Mouse (Mus musculus): ENCODE measurements around the gene Selenoo.

Gene Selenoo

DNA sequence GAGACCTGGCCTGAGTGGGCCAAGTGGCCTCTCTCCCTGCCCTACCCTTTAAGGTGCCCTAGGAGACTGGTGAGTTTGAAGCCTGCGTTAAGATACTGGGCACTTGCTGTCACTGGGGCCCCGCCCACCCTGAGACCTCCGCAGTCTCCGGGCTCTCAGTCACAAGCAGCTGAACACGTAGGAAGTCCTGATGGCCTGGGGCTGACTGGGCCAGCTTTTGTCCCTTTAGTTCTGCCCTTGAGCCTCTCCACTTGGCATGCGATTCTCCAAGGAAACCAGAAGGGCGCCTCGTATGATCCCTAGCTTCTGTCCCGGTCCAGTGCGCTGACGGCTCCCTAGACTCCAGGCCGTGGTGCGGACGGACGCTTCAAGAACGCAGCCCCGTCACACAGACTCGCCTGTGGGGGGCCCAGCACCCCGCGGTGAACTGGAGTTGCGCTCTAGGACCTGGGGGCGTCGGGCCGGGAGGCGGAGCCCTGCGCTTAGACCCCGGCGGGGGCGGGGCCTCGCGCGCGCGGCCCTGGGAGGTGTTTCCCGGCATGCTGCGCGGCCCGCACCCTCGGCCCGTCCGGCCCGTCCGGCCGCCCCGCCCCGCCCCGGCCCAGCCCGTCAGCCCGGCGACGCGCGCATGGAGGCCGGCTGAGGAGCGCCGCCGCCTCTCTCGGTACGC, 13.3 kb upstream of the Selenoo start:
- DNase-seq (ENCODE audit: low spot score): peak; percentile 71

GRCm38 (mm10) chr15:89076156-89076731, 12.6 kb upstream of the Selenoo start:
- peak; percentile 45 for DNase-seq (ENCODE audit: low spot score)

DNA sequence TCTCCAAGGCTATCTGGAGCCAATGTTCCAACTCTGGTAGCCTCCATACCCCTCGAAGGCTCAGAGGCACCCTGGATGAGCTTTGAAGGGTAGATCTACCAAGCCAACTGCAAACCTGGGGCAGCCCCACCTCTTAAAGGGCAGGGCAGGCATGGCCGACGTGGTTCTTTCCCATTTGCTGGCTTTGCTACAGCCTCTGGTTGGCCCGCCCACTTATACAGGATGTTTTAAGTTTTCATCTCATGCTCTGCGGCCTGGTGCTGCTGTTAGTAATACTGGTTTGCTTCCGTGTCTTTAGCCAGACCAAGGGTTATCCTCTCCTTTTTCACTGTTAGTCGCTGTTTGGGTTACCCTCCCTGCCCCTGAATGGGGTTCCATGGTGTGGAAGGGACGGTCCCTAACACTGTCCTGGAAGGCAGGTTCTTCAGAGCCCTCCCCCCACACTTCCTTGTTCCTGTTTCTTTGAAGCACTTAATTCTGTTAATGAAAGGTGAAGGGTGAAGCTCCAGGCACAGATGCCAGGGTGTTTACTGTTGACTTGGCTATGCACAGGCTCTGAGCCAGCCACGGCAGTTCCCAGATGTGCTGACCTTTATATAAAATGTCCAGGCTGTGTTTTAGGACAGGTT, 10.6 kb upstream of the Selenoo start:
- DNase-seq (ENCODE audit: low spot score): no peak

DNA sequence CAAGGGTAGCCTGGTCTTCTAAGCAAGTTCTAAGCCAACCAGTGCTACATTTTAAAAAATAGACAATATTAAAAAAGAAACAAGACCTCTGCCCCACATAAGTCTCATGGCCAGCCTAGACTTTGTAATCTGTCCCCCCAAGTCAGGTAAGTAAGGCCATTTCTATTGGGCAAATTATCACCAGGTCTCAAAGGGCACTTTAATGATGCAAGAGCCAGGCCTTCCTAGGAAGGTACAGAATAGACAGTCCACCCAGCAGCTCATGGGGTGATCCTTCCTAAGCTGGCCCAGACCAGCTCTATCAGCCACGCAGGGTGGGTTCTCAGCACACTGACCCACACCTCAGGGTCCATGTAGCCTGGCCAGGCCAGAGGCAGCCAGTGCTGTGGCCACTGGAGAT, 5.0 kb upstream of the Selenoo start:
- DNase-seq (ENCODE audit: low spot score): no peak

DNA sequence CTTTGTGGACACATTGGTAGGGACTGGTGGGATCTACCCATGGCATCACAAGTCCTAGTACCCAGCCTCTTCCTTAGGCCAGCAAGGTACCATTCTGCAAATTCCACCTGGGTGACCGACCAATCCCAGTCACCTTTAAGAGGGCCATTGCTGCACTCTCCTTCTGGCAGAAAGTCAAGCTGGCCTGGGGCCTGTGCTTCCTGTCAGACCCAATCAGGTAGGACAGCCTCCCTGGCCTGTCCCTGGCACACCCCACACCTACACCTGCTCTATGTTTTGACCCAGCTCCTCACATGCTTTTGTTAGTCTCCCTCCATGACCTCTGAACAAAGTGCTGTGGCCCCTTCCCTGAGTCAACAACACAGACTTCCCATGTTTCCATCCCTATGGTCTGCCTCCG, 4.1 kb upstream of the Selenoo start:
- DNase-seq (ENCODE audit: low spot score): no peak

DNA sequence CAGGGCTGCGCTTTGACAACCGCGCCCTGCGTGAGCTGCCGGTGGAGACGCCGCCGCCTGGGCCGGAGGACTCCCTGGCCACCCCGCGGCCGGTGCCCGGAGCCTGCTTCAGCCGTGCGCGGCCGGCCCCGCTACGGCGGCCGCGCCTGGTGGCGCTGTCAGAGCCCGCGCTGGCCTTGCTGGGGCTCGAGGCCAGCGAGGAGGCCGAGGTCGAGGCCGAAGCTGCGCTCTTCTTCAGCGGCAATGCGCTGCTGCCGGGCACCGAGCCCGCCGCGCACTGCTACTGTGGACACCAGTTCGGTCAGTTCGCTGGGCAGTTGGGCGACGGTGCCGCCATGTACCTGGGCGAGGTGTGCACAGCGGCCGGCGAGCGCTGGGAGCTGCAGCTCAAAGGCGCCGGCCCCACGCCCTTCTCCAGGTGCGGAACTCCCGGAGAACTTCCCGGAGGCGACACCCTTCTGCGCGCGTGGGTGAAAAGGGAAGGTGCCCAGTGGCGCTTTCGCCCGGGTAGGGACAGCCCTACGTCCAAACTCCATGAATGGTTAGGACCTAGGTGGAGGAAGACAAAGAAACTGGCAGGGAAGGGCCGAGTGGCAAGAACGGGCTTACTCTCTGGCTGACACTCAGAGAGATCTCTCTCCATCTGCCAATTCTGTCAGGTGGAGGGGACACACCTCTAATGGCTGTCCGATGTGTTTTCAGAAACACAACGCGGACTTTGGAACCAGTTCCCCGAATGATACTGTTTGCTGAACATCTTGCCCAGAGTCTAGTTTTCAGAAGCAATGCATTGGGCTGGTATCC, 566 bp downstream of the Selenoo start:
- DNase-seq (ENCODE audit: low spot score): no peak

DNA sequence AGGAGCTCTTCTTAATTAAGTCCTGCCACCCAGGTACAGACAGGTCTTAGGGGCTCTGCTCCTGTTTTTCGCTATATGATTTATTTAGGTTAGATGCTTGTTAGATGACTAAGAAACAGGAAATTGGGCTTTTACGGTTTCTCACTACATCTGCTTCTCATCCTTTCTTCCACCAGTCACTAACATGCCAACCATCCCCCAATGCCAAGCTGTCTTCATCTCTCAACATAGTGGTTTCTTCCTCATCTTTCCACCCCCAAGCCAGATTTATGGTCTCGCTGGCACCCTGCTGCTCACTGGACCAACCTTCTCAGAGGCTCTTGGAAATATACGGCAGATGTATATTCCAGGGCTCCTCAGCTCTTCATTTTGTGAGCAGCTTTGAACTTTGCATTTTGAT, 1.8 kb downstream of the Selenoo start:
- no peak for DNase-seq (ENCODE audit: low spot score)

GRCm38 (mm10) chr15:89092181-89092580, 3.3 kb downstream of the Selenoo start:
- DNase-seq (ENCODE audit: low spot score): no peak

DNA sequence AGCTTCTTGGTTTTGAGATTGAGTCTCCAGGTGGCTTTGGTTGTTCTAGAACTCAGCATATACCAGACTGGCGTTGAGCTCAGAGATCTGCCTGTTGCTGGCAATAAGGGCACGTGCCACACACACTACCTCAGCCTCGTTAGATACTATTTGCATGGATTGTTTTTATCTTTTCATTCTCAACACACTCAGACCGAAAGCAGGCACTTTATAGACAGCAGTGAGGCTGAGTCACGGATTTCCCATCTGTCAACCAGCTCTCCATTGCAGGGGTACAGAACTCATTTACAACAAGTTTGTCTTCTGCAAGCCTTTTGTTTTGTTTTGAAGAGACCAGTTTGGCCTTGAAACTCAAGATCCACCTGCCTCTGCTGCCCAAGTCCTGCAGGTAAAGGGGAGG, 8.6 kb downstream of the Selenoo start:
- no peak for DNase-seq (ENCODE audit: low spot score)

DNA sequence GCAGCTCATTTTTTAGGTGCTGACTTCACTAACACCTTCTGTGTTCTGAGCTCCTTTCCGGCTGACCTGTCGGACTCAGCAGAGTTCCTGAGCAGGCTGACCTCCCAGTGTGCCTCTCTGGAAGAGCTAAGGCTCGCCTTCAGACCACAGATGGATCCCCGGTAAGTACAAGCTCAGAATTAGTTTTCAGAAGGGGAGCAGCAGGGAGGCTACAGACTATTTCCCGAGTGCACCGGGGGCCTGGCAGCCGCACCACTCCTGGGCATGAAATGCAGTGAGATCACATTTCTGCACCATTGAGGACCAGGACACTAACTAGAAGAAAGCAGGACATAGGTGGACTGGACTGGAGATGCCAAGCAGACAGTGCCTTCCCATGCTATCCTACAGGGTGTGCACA, 9.7 kb downstream of the Selenoo start:
- no peak for DNase-seq (ENCODE audit: low spot score)

DNA sequence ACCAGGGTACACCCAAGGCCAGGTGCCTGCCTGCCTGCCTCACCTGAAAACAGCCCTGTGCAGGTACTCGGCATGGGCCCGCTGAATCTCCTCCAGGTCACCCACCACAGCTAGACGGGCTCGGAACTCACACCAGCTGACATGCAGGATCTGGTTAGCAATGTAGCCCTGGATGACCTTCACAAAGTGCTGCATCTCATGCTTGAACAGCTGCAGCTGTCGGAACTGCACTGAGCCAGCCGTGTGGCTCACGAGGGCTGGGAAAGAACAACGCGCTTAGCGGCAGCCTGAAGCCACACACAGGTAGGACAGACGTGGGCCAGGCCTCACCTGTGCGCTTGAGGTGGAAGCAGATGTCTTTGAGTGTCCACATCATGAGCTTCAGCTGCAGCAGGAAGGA, 11.9 kb downstream of the Selenoo start:
- no peak for DNase-seq (ENCODE audit: low spot score)

- no peak for DNase-seq (ENCODE audit: low spot score)
Measured at GRCm38 (mm10) chr15:89102646-89103045, 13.8 kb downstream of the Selenoo start.

- DNase-seq (ENCODE audit: low spot score): no peak
Measured at GRCm38 (mm10) chr15:89103921-89104320, 15.0 kb downstream of the Selenoo start.

DNA sequence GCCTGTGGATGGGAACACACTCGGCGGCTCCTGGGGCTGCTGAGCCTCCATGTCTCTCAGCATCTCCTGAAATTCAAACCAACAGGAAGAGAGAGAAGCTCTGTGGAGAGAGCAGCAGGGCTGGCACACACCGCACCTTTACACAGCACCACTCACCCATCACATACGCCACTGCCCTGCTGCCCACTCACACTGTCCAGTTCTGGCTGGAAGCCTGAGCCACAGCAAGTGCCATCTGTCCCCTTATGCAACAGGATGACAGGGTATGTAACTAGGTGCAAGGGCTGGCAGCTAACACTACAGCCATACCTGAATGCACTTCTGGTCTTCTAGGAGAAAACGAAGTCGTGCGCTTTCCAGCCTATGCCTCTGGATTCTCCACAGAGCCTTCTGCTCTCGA, 15.5 kb downstream of the Selenoo start:
- DNase-seq (ENCODE audit: low spot score): no peak

DNA sequence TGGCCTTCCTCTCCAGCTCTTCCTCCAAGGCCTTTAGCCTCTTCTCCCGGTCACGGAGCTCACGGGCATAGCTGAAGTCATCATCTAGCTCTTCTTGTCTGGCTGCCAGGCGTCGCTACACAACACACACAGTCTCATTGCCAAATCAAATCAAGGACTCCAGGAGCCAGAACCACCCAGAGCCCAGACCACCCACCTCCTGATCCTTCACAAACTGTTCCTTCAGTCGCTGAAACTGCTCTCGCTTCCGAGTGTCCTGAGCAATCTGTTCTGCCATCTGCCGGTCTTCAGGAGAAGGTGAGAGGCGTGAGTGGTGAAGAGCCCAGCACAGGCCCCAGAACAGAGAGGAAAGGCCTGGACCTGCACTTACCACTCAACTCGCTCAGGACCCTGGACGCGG, 17.2 kb downstream of the Selenoo start:
- DNase-seq (ENCODE audit: low spot score): no peak

GRCm38 (mm10) chr15:89106976-89107375, 18.1 kb downstream of the Selenoo start:
- no peak for DNase-seq (ENCODE audit: low spot score)

- no peak for DNase-seq (ENCODE audit: low spot score)
Measured at GRCm38 (mm10) chr15:89110147-89110546, 21.3 kb downstream of the Selenoo start.

DNA sequence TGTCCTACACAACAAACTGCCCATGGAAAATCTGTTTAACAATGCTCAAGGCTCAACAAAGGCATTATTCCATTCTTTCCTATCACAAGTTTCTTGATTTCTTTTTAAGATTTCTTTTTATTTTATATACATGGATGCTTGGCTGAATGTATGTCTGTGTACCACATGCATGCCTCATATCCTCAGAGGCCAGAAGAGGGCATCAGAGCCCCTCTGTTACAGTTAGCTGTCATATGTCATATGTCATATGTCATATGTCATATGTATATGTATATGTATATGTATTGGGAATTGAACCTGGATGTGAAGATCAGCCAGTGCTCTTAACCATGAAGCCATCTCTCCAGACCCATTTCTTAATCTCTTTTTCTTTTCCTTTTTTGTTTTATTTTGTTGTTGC, 29.1 kb downstream of the Selenoo start:
- no peak for DNase-seq (ENCODE audit: low spot score)

DNA sequence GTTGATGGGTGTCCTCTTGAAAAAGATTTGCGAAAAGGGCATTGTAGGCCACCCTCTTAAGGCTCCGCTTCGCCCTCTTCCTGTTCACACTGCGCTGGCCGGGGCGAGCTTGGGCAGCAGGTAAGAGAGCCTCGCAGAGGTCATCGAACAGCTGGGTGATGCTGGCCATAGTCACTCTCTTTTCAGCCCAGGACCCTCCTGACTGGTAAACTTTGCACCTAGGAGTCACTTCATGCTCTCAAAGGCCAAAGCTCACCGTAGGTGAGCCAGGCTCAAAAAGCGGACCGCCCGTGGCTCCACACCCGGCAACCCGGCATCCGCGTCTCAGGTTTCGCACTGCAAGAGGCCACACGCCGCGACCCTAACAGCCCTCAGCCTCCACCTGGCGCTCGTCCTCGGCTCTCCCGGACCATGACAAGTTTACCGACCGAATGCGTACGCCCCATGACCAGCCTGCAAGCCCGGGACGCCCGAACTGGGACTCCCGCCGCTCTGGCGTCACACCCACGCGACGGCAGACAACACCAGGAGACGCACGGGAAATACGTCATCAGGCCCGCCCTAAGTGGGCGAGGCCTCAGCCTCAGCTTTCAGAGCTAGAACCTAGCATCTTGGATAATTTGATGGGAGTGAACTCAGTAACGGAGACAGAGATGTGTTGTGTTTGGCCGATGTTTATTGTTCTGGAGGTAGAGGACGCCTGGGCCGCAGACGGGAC, 33.9 kb downstream of the Selenoo start, which contains the start of gene Tubgcp6:
Tubgcp6 (minus strand) TSS at position 464 of the 718 bp plus-strand sequence.
- DNase-seq (ENCODE audit: low spot score): peak; percentile 88

DNA sequence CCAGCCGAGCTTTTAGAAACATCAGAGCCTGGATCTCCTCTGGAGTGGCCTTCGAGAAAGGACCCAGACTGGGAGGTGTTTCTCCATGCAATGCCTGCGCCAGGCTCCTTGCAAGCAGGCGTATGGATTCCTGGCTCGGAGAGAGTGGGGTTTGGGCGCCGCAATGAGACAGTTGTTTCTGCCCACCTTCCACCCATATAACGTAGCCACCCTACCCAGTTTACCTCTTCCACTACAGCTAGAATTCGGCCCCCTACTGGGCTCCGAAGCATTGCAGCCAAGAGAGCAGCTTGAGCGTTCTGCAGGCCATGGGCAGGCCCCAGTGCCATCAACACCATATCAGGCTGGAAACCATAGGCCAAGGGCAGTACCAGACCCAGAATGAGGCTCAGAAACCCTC, 34.7 kb downstream of the Selenoo start:
- DNase-seq (ENCODE audit: low spot score): no peak

GRCm38 (mm10) chr15:89124312-89124711, 35.4 kb downstream of the Selenoo start:
- DNase-seq (ENCODE audit: low spot score): no peak

- no peak for DNase-seq (ENCODE audit: low spot score)
Measured at GRCm38 (mm10) chr15:89125351-89125750, 36.5 kb downstream of the Selenoo start.
